Mouse (Mus musculus) spleen, postnatal 36 days (tissue): ENCODE results near the gene Parp9.
"Not testable (repeated sequence)": the region's sequence is repeated elsewhere in the genome, so short reads cannot be mapped to it uniquely, and the experiment has no call there.

Experiments
- DNase-seq, 2 experiments: peaks; one replicate each; pipeline ENCODE4 v3.0.0; 2022; ENCODE audit warnings: low spot score in 2 of 2, mixed read lengths in 1 of 2

Parp9 gene

DNA sequence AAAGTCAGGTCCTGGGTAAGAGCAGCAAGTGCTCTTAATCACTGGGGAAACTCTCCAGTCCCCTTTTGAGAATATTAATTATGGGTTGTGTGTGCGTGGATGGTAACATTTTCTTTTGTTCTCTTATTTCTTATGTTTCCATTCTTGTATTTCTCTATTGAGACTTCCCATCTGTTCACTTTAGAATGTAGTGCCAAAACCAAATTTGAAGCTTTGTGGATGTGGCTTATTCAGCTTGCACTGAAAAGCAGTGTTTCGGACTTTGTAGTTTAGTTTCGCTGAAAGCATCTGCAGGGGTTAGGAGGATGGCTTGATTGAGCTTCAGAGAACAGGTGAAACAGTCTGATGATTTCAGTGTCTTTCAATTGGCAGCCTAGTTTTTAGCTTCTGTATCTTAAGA is 55.0 kb downstream of the Parp9 start:
- DNase-seq = no peak

DNA sequence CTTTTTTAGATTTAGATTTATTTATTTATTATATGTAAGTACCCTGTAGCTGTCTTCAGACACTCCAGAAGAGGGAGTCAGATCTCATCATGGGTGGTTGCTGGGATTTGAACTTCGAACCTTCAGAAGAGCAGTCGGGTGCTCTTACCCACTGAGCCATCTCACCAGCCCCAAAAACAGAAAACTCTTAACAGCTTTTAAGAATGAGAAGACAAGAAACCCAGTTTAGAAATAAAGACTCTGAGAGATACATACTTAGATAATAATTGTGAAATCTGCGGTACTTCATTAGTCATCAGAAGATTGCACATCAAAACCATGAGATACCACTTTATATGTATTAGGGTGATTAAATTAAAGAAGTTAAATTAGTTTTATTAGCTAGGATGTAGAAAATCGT is 60.6 kb downstream of the Parp9 start:
- DNase-seq = not testable (repeated sequence)

DNA sequence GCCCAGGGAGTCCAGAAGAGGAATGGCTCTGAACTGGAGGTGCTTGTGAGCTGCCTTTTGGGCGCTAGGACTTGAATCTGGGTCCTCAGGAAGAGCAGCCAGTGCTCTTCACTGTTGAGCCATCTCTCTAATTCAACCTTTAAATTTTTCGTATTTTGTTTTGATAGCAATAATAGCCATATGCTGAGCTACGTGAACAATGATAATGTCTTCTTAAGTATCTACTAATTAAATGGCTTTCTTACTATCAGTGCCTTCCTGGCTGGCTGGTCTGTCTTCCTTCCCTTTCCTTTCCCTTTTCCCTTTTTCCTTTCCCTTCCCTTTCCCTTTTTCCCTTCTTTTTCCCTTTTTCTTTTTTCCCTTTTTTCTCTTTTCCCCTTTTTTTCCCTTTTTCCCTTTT is 70.1 kb downstream of the Parp9 start:
- DNase-seq = no peak

DNA sequence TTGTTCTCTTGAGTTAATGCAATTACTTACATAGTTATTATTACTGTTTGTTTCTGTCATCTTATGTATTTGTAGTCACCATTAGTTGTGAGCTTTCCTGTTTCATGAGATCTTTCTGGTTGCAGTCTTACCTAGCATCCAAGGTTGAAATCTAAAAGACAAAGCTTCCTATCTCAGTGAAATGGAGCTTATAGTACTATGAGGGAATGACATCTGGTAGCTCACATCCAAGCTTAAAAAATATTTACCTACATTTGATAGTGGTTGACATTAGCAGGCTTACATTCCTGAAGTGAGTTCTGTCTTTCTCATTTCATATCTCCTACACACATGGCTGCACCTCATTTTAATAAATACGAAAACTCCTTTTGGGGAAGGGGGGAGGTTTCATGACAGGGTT is 78.1 kb downstream of the Parp9 start:
- no peak for DNase-seq
